Mouse (Mus musculus): ENCODE results near the gene Cdc14b. TPM values are rescaled to one million over a fixed set of nuclear protein-coding genes. Genes with fewer than 3 reads are reported as not detected.

Cdc14b gene
- polyA plus RNA-seq, 1 experiment from 2014 or later = 29.5 TPM

GRCm38 (mm10) chr13:64156966-64157365 is 118.1 kb downstream of the Cdc14b start:
- Histone ChIP-seq H3K9ac (replicated peaks; ENCODE audit: low read length) (no peak overlapping the region), H3K4me3 (ENCODE audit: low read depth, low read length) (no peak overlapping the region), H3K27me3 (ENCODE audit: control insufficient read depth, insufficient read depth, low read length) (no peaks in the 10 kb centered on the region), H3K36me3 (replicated peaks; ENCODE audit: control insufficient read depth, insufficient read depth, low read depth, low read length) (no peaks in the 10 kb centered on the region), H3K9me3 (replicated peaks; ENCODE audit: control insufficient read depth, low read length) (no peaks in the 10 kb centered on the region), H3K4me1 (ENCODE audit: control insufficient read depth, insufficient read depth, low read length) (no peaks in the 10 kb centered on the region), H3K27ac (replicated peaks; ENCODE audit: low read depth, low read length) (no peak overlapping the region), H3K4me2 (ENCODE audit: low read depth, low read length) (no peak overlapping the region)
- ATAC-seq (replicated peaks; ENCODE audit: insufficient number of reproducible peaks, low FRiP score, low TSS enrichment, low read depth) (no peak), DNase-seq (ENCODE audit: low spot score) (no peak)

- Histone ChIP-seq H3K9me3 (replicated peaks; ENCODE audit: control insufficient read depth, low read length) (no peaks in the 10 kb centered on the region), H3K9ac (replicated peaks; ENCODE audit: low read length) (no peak overlapping the region), H3K27me3 (ENCODE audit: control insufficient read depth, insufficient read depth, low read length) (no peaks in the 10 kb centered on the region), H3K4me3 (ENCODE audit: low read depth, low read length) (no peak overlapping the region), H3K4me2 (ENCODE audit: low read depth, low read length) (no peak overlapping the region), H3K36me3 (replicated peaks; ENCODE audit: control insufficient read depth, insufficient read depth, low read depth, low read length) (no peaks in the 10 kb centered on the region), H3K27ac (replicated peaks; ENCODE audit: low read depth, low read length) (no peak overlapping the region), H3K4me1 (ENCODE audit: control insufficient read depth, insufficient read depth, low read length) (no peaks in the 10 kb centered on the region)
- ATAC-seq (replicated peaks; ENCODE audit: insufficient number of reproducible peaks, low FRiP score, low TSS enrichment, low read depth) (no peak), DNase-seq (ENCODE audit: low spot score) (peak; percentile 69)
- WGBS = 9% methylated on average over 1 of the region's 1 CpGs
Measured at GRCm38 (mm10) chr13:64155171-64155571, 119.9 kb downstream of the Cdc14b start.

DNA sequence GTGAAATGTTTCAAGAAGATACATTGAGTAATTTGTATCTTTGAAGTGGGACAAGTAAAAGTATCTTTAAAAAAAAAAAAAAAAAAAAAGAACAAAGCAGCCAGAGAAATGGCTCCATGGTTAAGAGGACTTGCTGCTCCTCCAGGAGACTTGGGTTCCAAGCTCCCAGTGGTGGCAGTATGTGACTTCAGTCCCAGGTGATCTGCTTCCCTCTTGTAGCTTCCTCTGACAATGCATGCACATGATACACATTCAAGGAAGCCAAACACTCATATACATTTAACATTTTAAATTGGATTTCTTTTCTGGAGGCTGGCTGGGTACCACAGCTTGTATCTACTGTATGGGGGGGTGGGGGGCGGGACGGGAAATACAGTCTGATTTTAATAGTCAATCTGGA is 120.4 kb downstream of the Cdc14b start:
- no peak overlapping the region for H3K27ac ChIP-seq (replicated peaks; ENCODE audit: low read depth, low read length)
- WGBS = 61% methylated on average over 2 of the region's 2 CpGs
- H3K36me3 ChIP-seq (replicated peaks; ENCODE audit: control insufficient read depth, insufficient read depth, low read depth, low read length) = no peaks in the 10 kb centered on the region
- H3K27me3 ChIP-seq (ENCODE audit: control insufficient read depth, insufficient read depth, low read length) = no peaks in the 10 kb centered on the region
- no peak overlapping the region for H3K4me2 ChIP-seq (ENCODE audit: low read depth, low read length)
- H3K4me1 ChIP-seq (ENCODE audit: control insufficient read depth, insufficient read depth, low read length) = no peaks in the 10 kb centered on the region
- ATAC-seq (replicated peaks; ENCODE audit: insufficient number of reproducible peaks, low FRiP score, low TSS enrichment, low read depth) (no peak), DNase-seq (ENCODE audit: low spot score) (no peak)
- no peak overlapping the region for H3K4me3 ChIP-seq (ENCODE audit: low read depth, low read length)
- no peak overlapping the region for H3K9ac ChIP-seq (replicated peaks; ENCODE audit: low read length)
- H3K9me3 ChIP-seq (replicated peaks; ENCODE audit: control insufficient read depth, low read length) = no peaks in the 10 kb centered on the region

- under 1% methylated on average over 18 of the region's 18 CpGs for WGBS
- H3K9ac ChIP-seq (replicated peaks; ENCODE audit: low read length) = peak overlapping the region; percentile 3; the same call in 1 of the 2 replicates
- no peaks in the 10 kb centered on the region for H3K9me3 ChIP-seq (replicated peaks; ENCODE audit: control insufficient read depth, low read length)
- ATAC-seq (replicated peaks; ENCODE audit: insufficient number of reproducible peaks, low FRiP score, low TSS enrichment, low read depth) (peak; percentile 57), DNase-seq (ENCODE audit: low spot score) (peak; percentile 66)
- H3K36me3 ChIP-seq (replicated peaks; ENCODE audit: control insufficient read depth, insufficient read depth, low read depth, low read length) = no peaks in the 10 kb centered on the region
- H3K4me2 ChIP-seq (ENCODE audit: low read depth, low read length) = peak overlapping the region; percentile 45
- peak overlapping the region; percentile 93 for H3K4me3 ChIP-seq (ENCODE audit: low read depth, low read length)
- H3K27me3 ChIP-seq (ENCODE audit: control insufficient read depth, insufficient read depth, low read length) = no peaks in the 10 kb centered on the region
- no peaks in the 10 kb centered on the region for H3K4me1 ChIP-seq (ENCODE audit: control insufficient read depth, insufficient read depth, low read length)
- no peak overlapping the region for H3K27ac ChIP-seq (replicated peaks; ENCODE audit: low read depth, low read length)
Measured at GRCm38 (mm10) chr13:64153751-64154267, 121.3 kb downstream of the Cdc14b start.

- Histone ChIP-seq H3K36me3 (replicated peaks; ENCODE audit: control insufficient read depth, insufficient read depth, low read depth, low read length) (no peaks in the 10 kb centered on the region), H3K9ac (replicated peaks; ENCODE audit: low read length) (peak within 1 kb of the TSS; percentile 75), H3K4me1 (ENCODE audit: control insufficient read depth, insufficient read depth, low read length) (no peaks in the 10 kb centered on the region), H3K4me3 (ENCODE audit: low read depth, low read length) (peak within 1 kb of the TSS; percentile 93), H3K27ac (replicated peaks; ENCODE audit: low read depth, low read length) (peak within 1 kb of the TSS; percentile 88), H3K4me2 (ENCODE audit: low read depth, low read length) (peak within 1 kb of the TSS; percentile 90), H3K9me3 (replicated peaks; ENCODE audit: control insufficient read depth, low read length) (no peaks in the 10 kb centered on the region), H3K27me3 (ENCODE audit: control insufficient read depth, insufficient read depth, low read length) (no peaks in the 10 kb centered on the region)
- ATAC-seq (replicated peaks; ENCODE audit: insufficient number of reproducible peaks, low FRiP score, low TSS enrichment, low read depth) (peak; percentile 95), DNase-seq (ENCODE audit: low spot score) (peak; percentile 98)
- 0% methylated on average over 55 of the region's 56 CpGs for WGBS
Measured at GRCm38 (mm10) chr13:64153083-64153682, 121.9 kb downstream of the Cdc14b start, which contains the start of gene Zfp367. Zfp367 (minus strand) TSS chr13:64153202.

DNA sequence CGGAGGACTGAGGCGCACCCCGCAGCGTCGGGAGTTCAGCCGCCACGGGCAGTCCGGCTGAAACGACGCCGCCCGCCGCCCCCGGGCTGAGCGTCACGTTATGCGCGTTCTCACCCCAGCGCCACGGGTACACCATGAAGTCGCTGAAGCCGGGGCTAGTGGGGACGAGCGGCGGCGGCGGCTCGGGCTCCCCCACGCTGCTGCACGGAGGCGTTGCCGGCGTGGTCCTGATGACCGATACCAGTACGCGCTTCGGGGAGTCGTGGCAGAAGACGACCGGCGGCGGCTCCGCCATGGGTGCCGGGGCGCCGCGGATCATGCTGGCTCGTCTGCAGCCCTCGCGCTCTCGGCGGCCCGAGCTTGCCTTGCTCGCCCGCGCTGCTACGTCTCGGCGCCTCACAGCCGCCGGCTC is 122.4 kb downstream of the Cdc14b start:
- ATAC-seq (replicated peaks; ENCODE audit: insufficient number of reproducible peaks, low FRiP score, low TSS enrichment, low read depth) = peak; percentile 25; the same call in 1 of the 2 replicates
- 0% methylated on average over 60 of the region's 61 CpGs for WGBS
- DNase-seq (ENCODE audit: low spot score) = no peak

DNA sequence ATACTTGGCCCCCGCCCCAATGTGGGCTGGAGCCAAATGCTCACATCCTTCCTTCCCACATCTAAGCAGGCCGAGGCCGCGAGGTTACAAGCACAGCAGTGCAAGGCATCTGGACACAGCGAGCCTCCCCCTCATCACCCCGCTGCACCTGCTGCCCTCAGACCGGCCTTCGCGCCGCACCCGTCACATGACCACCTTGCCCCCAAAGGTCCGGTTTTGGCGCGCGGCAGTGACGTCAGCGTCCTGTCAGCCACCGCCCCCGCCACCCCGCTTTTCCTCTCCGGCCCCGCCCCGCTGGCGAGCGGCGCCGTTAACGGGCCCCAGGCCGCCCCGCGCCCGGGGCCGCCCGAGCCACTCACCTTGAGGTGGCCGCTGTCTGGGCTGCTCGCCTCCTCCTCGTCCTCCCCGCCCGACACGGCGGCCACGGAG is 122.8 kb downstream of the Cdc14b start:
- Histone ChIP-seq H3K36me3 (replicated peaks; ENCODE audit: control insufficient read depth, insufficient read depth, low read depth, low read length) (no peaks in the 10 kb centered on the region), H3K9ac (replicated peaks; ENCODE audit: low read length) (peak overlapping the region; percentile 75), H3K4me2 (ENCODE audit: low read depth, low read length) (peak overlapping the region; percentile 90), H3K4me3 (ENCODE audit: low read depth, low read length) (peak overlapping the region; percentile 93), H3K27me3 (ENCODE audit: control insufficient read depth, insufficient read depth, low read length) (no peaks in the 10 kb centered on the region), H3K9me3 (replicated peaks; ENCODE audit: control insufficient read depth, low read length) (no peaks in the 10 kb centered on the region), H3K4me1 (ENCODE audit: control insufficient read depth, insufficient read depth, low read length) (no peaks in the 10 kb centered on the region), H3K27ac (replicated peaks; ENCODE audit: low read depth, low read length) (peak overlapping the region; percentile 88)
- peak; percentile 39 for ATAC-seq (replicated peaks; ENCODE audit: insufficient number of reproducible peaks, low FRiP score, low TSS enrichment, low read depth)
- DNase-seq (ENCODE audit: low spot score) = peak; percentile 87
- under 1% methylated on average over 42 of the region's 42 CpGs for WGBS

More for the DNA sequence above, 122.4 kb downstream of the Cdc14b start:
- peak overlapping the region; percentile 90 for H3K4me2 ChIP-seq (ENCODE audit: low read depth, low read length)
- no peaks in the 10 kb centered on the region for H3K27me3 ChIP-seq (ENCODE audit: control insufficient read depth, insufficient read depth, low read length)
- peak overlapping the region; percentile 88 for H3K27ac ChIP-seq (replicated peaks; ENCODE audit: low read depth, low read length)
- H3K4me3 ChIP-seq (ENCODE audit: low read depth, low read length) = peak overlapping the region; percentile 93
- H3K9me3 ChIP-seq (replicated peaks; ENCODE audit: control insufficient read depth, low read length) = no peaks in the 10 kb centered on the region
- H3K4me1 ChIP-seq (ENCODE audit: control insufficient read depth, insufficient read depth, low read length) = no peaks in the 10 kb centered on the region
- H3K36me3 ChIP-seq (replicated peaks; ENCODE audit: control insufficient read depth, insufficient read depth, low read depth, low read length) = no peaks in the 10 kb centered on the region
- peak overlapping the region; percentile 75 for H3K9ac ChIP-seq (replicated peaks; ENCODE audit: low read length)

DNA sequence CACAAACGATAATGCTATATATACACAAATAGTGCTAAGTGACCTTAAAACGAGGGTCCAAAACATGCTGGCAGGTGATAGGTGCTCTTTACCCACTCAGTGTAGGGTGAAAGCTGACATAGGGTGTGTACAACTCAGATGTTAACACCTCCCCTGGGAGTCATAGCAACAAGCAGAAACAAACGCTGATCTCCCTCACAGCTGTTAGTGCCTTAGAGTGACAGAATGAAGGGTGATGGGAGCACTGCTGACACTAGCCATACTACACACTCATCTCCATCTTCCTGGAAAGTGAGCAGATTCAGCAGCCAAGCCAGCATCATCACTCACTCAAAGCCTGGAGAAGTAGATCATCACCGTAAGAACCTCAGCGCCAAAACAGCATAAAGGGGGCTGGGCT is 125.0 kb downstream of the Cdc14b start:
- no peaks in the 10 kb centered on the region for H3K27me3 ChIP-seq (ENCODE audit: control insufficient read depth, insufficient read depth, low read length)
- H3K27ac ChIP-seq (replicated peaks; ENCODE audit: low read depth, low read length) = no peak overlapping the region
- H3K4me2 ChIP-seq (ENCODE audit: low read depth, low read length) = no peak overlapping the region
- WGBS = 73% methylated on average over 5 of the region's 5 CpGs
- no peak overlapping the region for H3K4me3 ChIP-seq (ENCODE audit: low read depth, low read length)
- H3K9ac ChIP-seq (replicated peaks; ENCODE audit: low read length) = no peak overlapping the region
- no peaks in the 10 kb centered on the region for H3K4me1 ChIP-seq (ENCODE audit: control insufficient read depth, insufficient read depth, low read length)
- no peaks in the 10 kb centered on the region for H3K36me3 ChIP-seq (replicated peaks; ENCODE audit: control insufficient read depth, insufficient read depth, low read depth, low read length)
- DNase-seq (ENCODE audit: low spot score) = no peak
- H3K9me3 ChIP-seq (replicated peaks; ENCODE audit: control insufficient read depth, low read length) = no peaks in the 10 kb centered on the region
- ATAC-seq (replicated peaks; ENCODE audit: insufficient number of reproducible peaks, low FRiP score, low TSS enrichment, low read depth) = no peak
